Mouse (Mus musculus): ENCODE measurements around the gene Abca1. TPM values are rescaled to one million over a fixed set of nuclear protein-coding genes. Genes with fewer than 3 reads are reported as not detected.
A peak's percentile ranks its signal among the peaks of the same experiment; 100 is the strongest.

Abca1 gene
- polyA plus RNA-seq, 1 experiment: 17.3 TPM

DNA sequence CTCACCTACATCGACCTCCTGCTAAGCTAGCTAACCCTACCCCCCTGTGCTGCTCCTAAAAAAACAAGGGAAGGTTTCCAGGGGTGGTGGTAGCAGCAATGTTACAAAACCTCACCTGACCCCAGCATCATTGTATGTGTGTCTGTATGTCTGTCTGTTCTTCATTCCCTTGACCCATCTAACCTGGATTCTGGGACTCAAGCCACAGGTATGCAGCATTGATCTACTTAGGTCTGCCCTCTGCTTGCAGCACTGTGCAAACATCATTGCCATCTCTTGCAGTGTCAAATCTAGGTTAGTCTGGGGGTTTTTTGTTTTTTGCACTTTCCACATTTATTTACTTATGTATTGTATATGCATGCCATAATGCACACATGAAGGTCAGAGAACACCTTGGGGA lies 141.3 kb downstream of the Abca1 start:
- no peak for DNase-seq (ENCODE audit: extremely low spot score in 1 of 2, low spot score in 1 of 2)

DNA sequence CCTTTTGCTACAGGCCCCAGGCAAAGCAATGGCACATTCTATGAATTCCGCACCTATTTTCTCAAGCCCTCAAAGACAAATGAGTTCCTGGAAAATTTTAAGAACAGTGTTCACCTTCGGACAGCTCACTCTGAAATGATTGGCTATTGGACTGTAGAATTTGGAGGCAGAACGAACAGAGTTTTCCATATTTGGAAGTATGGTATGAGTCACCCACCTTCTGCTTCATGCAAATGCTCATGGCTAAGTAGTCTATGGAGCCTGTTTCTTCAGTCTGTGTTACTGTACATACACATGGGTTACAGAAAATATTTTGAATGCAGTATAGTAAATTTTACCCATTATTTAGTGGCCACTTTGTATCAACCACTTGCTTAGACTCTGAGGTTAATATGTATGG lies 144.7 kb downstream of the Abca1 start:
- DNase-seq (ENCODE audit: extremely low spot score in 1 of 2, low spot score in 1 of 2): no peak

DNA sequence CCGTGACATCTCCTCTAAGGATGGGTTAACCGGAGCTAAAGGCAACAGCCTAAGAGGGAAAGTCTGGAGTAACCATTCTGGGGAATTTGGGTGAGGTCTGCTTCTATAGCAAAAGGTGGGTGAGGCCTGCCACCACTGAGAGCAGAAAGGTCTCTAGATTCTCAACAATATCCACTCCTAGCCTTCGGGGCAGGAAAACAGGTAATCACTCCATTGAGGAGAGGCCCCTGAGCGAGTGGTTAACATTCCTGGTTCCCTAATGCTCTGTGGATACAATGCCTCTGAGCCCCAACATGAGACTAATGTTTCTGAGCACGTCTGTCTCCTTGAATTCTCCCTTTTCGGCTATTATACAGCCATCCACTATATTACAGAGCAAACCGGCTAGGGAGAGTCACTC lies 145.3 kb downstream of the Abca1 start:
- DNase-seq (ENCODE audit: extremely low spot score in 1 of 2, low spot score in 1 of 2): no peak

DNA sequence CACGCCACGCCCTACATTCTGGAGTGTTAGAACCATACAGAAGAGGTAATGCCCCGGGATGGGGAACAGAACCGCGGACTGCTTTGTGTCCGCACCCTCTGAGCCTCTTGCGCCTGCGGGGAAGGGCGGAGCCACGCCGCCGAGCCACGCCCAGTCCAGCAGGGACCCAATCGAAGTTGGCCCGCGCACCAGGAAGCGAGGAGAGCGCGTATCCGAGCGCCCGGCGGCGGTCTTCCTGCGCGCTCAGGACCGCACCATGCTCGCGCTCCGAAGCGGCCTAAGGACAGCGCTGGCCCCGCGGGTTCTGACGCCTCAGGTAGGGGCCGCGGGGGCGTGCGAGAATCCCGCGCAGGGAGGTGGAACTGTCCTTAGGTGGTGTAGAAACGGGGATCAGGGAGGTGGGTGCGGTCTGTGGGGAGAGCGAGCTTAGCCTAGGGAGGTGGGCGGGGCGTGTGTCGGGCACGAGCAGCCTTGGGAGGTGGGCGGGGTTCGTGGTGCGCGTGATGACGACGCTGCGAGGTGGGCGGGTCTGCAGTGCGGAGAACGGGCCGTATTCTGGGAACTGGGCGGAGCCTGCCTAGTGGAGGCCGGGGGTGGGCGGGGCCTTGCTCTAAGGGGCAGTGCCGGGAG lies 147.8 kb downstream of the Abca1 start, which contains the start of gene Nipsnap3b:
TSS of gene Nipsnap3b (plus strand) at position 149 of the 630 bp plus-strand sequence.
- DNase-seq (ENCODE audit: extremely low spot score in 1 of 2, low spot score in 1 of 2): peak; percentile 91 to 96

DNA sequence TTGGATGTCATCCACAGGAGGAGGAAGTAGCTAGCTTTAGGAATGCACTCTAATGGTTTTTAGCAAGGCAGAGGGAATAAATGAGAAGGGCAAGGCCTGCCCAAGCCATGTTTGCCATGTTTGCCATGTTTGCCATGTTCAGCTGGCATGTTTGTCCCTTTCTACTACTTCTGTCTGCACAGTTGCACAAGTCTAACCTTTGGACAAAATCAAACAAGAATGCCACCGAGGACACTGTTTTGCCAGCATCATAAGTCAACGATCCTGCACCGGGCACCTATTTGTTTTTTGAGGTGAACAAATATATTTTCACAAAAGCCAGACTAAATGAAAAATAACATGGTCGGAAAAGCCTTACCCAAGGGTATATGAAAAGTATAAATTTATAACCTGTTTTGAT lies 149.8 kb downstream of the Abca1 start:
- no peak for DNase-seq (ENCODE audit: extremely low spot score in 1 of 2, low spot score in 1 of 2)

DNA sequence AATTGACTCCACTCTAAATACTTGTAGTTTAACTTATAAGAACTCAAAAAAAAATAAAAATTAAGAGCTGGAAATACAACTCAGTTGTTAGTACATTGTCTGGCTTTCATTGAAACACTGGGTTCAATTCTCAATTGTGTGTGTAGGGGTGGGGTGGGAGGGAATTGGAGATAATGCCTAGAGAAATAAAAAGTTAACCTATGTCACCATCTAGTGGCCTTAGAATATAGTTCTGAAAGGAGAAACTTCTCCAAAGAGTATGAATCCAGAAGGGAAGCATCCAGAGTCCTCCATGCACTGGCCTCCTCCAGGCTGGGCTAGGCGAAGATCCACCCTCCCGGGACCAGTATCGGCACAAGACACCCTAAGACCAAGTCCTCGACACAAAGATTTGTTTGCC lies 150.5 kb downstream of the Abca1 start:
- no peak for DNase-seq (ENCODE audit: extremely low spot score in 1 of 2, low spot score in 1 of 2)

DNA sequence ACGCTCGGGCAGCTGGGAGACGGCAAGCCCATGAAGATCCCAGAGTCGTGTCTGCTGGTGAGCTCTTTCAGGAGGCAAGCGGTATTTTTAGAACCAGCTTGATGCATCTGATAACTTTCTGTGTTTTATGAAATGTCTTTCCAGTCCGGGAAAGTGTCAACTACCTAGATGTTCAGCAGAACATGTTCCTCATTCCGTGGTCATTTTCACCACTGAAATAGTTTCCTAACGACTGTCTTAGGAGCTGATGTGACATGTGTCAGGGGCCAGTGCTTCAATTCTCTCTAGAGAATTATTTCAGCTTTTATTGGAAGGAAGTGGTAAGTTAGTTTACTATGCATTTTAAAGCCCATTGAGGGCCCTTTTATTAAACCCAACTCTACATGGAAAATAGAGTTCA lies 159.5 kb downstream of the Abca1 start:
- DNase-seq (ENCODE audit: extremely low spot score in 1 of 2, low spot score in 1 of 2): no peak

DNA sequence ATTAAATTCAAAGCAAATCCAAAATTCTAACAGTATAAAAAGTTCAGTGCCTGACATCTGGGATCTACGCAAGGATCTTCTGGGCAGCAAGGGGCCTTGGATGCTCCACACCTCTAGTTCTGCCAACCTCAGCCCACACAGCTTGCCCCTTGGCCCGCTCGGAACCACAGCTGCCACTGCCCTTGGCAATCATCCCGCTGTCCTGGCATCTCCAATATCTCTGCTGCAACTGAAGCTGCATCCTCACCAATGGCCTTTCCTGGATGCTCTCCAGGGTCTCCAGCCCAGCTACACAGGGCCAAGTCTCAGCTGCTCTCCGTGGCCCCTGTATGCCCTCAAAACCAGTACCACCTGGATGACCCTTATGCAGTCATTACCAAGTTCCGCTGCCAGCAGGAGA lies 160.2 kb downstream of the Abca1 start:
- no peak for DNase-seq (ENCODE audit: extremely low spot score in 1 of 2, low spot score in 1 of 2)

DNA sequence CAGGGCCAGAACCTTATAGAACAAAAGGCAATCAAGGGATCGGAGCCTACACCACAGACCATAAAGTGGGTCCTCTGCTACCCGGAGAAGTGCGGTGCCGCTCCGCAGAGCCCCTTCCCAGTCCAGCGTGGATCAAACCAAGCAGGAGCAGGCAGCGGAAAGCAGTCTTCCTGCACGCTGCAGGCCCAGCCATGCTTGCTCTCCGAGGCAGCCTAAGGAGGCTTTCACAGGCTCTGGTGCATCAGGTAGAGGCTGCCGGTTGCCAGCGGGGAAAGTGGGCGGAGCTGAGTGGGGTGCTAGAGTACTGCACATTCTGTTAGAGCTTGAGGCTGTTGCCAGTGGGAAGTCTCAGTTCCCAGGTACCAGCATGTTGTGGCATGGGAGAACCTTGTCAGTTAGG lies 170.4 kb downstream of the Abca1 start, which contains the start of gene Nipsnap3a:
TSS of gene Nipsnap3a (plus strand) at position 25 of the 400 bp plus-strand sequence.
- no peak for DNase-seq (ENCODE audit: extremely low spot score in 1 of 2, low spot score in 1 of 2)

DNA sequence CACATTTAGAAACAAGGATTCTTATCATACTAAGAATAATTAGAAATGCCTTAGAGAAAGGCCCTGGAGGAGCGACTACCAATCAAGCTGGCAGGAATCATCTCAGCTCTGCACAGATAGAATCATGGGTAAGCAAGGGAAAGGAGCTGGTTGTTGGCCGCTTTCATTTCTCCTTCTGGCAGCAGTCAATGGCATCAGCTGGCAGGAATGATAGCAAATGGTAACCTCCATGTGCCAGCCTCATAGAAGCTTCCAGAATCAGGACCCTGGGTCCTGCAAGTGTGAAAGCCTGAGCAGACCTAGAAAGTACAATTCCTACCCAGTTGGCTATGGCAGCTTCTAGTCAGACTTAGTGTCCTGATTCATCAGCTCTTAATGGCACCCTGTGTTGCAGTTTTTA lies 173.4 kb downstream of the Abca1 start:
- DNase-seq (ENCODE audit: extremely low spot score in 1 of 2, low spot score in 1 of 2): no peak

DNA sequence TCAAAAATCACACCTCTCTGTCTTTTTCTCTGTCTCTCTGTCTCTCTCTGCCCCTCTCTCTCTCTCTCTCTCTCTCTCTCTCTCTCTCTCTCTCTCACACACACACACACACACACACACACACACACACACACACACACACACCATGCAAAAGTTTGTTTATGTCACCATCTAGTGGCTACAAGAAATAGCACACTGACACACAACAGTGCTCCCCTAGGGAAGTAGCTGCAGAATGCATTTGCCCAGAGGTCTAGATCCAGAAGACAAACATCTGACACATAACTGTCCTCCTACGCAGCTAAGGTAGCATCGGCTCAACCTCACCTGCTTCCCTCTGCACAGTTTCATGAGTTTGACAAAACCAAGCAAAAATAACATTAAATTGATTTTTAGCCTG lies 174.5 kb downstream of the Abca1 start:
- peak in 1 of 2 experiments; percentile 36 for DNase-seq (ENCODE audit: extremely low spot score in 1 of 2, low spot score in 1 of 2)

Other genes starting within 250 kb of the Abca1 start
- not detected in 2 replicates for gene Olfr272, start 240.7 kb downstream of the Abca1 start, polyA plus RNA-seq (2012; rRNA removed)
- not detected in 2 replicates for gene Olfr270, start 195.3 kb downstream of the Abca1 start, polyA plus RNA-seq (2012; rRNA removed)
- not detected in 2 replicates for gene Nipsnap3a, start 170.6 kb downstream of the Abca1 start, polyA plus RNA-seq (2012; rRNA removed)
- 16.7 and 19.3 TPM in 2 replicates for gene Nipsnap3b, start 148.0 kb downstream of the Abca1 start, polyA plus RNA-seq (2012; rRNA removed)

Measured in frontal cortex, adult 2 months (tissue).